Mouse (Mus musculus) heart, adult 2 months (tissue): Measurements from ENCODE around the gene Gbx1.

Source experiments
- CTCF ChIP-seq: fragments of 200-600 bp; IDR thresholded peaks from 2 replicates; pipeline ENCODE4 v1.8.1; 2022; ENCODE audit warnings: antibody characterized with exemption, mild to moderate bottlenecking, moderate library complexity
- EP300 ChIP-seq: fragments of 200-500 bp; IDR thresholded peaks from 2 replicates; pipeline ENCODE4 v1.6.1; 2011; ENCODE audit warnings: low read depth, low read length, control low read depth; ENCODE audit not compliant: insufficient read depth

DNA sequence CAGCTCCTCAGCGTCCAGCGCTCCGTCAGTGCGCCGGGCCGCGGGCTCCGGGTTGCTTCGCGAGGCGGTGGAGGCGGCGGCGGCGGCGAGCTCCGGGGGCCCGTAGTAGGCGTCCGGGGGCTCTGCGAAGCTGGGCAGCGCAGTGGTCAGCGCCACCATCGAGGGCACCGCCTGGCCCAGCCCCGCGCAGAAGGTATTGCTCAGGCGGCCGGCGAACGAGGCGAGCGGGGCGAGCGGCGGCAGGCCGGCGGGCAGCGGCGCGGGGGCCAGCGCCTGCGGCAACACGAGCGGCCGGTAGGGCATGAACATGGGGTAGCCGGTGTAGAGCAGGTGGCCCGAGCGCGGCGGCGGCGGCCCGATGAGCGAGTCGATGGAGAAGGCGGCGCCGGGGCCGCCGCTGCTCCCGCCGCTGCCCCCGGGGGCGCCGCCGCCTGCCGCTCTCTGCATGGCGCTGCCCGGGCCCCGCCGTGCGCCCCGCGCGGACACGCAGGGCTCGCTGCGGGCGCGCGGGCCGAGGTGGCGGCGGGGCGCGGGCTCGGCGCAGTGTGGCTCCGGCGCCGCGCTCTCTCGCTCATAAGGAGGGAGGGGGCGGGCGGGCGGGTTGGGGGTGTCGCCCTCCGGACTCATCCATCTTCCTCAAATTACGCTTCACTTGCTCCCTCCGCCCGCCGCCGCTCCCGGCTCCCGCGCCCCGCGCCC lies 663 bp downstream of the Gbx1 start:
- no peak for TF ChIP-seq CTCF
- TF ChIP-seq EP300: no peak
